Mouse (Mus musculus) layer of hippocampus, postnatal 10 days (tissue): ENCODE measurements at regions not wholly inside any gene's neighbourhood (a gene's known extent, or its start where the extent isn't known, plus 50 kb on each side); places are given as distances from the start of the nearest gene placed in this dataset.

ENCODE experiments used
- DNase-seq, 2 experiments: peaks; one replicate each; pipeline ENCODE4 v3.0.0; 2021; ENCODE audit warnings: low spot score in 2 of 2

GRCm38 (mm10) chr6:14063735-14064134 lies 192.4 kb upstream of the 2610001J05Rik start:
- no peak for DNase-seq

GRCm38 (mm10) chr6:14046560-14046959 lies 175.2 kb upstream of the 2610001J05Rik start:
- no peak for DNase-seq

- no peak for DNase-seq
Observed at GRCm38 (mm10) chr6:14044654-14045053, 173.3 kb upstream of the 2610001J05Rik start.

- DNase-seq = no peak
Observed at GRCm38 (mm10) chr6:14025898-14026297, 154.6 kb upstream of the 2610001J05Rik start.

GRCm38 (mm10) chr6:14018928-14019327 lies 147.6 kb upstream of the 2610001J05Rik start:
- DNase-seq = no peak

- DNase-seq = peak; percentile 43 to 56
Observed at GRCm38 (mm10) chr6:13982606-13983389, 111.5 kb upstream of the 2610001J05Rik start.

- peak in 1 of 2 experiments; percentile 19 for DNase-seq
Observed at GRCm38 (mm10) chr6:13974710-13975506, 103.6 kb upstream of the 2610001J05Rik start.

GRCm38 (mm10) chr6:13964471-13964870 lies 93.2 kb upstream of the 2610001J05Rik start:
- DNase-seq = no peak

GRCm38 (mm10) chr6:13964013-13964412 lies 92.7 kb upstream of the 2610001J05Rik start:
- DNase-seq = no peak

- no peak for DNase-seq
Observed at GRCm38 (mm10) chr6:13949640-13950039, 78.3 kb upstream of the 2610001J05Rik start.

GRCm38 (mm10) chr6:13920809-13921760 lies 49.8 kb upstream of the 2610001J05Rik start:
- DNase-seq = no peak
